Mouse (Mus musculus) E14TG2a.4 (cell line): ENCODE results near the gene Kmt2a.
A peak's percentile ranks its signal among the peaks of the same experiment; 100 is the strongest.

Source experiments
- H3K27me3 ChIP-seq: 2 replicates; pipeline ENCODE4 v1.6.1; 2014; ENCODE audit warnings: low read length, control low read depth; ENCODE audit not compliant: insufficient read depth
- H3K36me3 ChIP-seq: 2 replicates; pipeline ENCODE4 v1.6.1; 2014; ENCODE audit warnings: low read length, control low read depth; ENCODE audit not compliant: insufficient read depth
- H3K4me1 ChIP-seq: replicated peaks from 2 replicates; pipeline ENCODE4 v1.6.1; 2014; ENCODE audit warnings: low read depth, low read length, control low read depth
- H3K4me3 ChIP-seq: replicated peaks from 2 replicates; pipeline ENCODE4 v1.5.1; 2014; ENCODE audit warnings: mild to moderate bottlenecking, low read length
- H3K9me3 ChIP-seq: 2 replicates; pipeline ENCODE4 v1.6.1; 2014; ENCODE audit warnings: low read length, control low read depth
- CTCF ChIP-seq: conservative IDR thresholded peaks from 2 replicates; pipeline ENCODE4 v1.5.1; 2014; ENCODE audit warnings: low read length
- NANOG ChIP-seq: IDR thresholded peaks from 2 replicates; pipeline ENCODE4 v1.6.1; 2014; ENCODE audit warnings: borderline replicate concordance, low read length, mixed read lengths
- POU5F1 ChIP-seq: IDR thresholded peaks from 2 replicates; pipeline ENCODE4 v1.6.1; 2014; ENCODE audit warnings: low read length, borderline replicate concordance

Gene Kmt2a

GRCm38 (mm10) chr9:44857405-44857992, 23.6 kb downstream of the Kmt2a start:
- no peaks in the 10 kb centered on the region for H3K27me3 ChIP-seq
- H3K9me3 ChIP-seq, result peaks cover 24% of the 10 kb centered on the region
- H3K4me3 ChIP-seq, result no peak overlapping the region
- TF ChIP-seq POU5F1, result no peak
- TF ChIP-seq CTCF, result no peak
- no peak for TF ChIP-seq NANOG
- peaks cover 12% of the 10 kb centered on the region for H3K4me1 ChIP-seq
- peaks cover 48% of the 10 kb centered on the region for H3K36me3 ChIP-seq

- no peaks in the 10 kb centered on the region for H3K27me3 ChIP-seq
- peaks cover under 1% of the 10 kb centered on the region; the same call in 1 of the 2 replicates for H3K9me3 ChIP-seq
- no peak overlapping the region for H3K4me3 ChIP-seq
- peaks cover 26% of the 10 kb centered on the region for H3K4me1 ChIP-seq
- TF ChIP-seq CTCF (no peak), NANOG (no peak), POU5F1 (no peak)
- peaks cover 41% of the 10 kb centered on the region for H3K36me3 ChIP-seq
Measured at GRCm38 (mm10) chr9:44855153-44855552, 25.9 kb downstream of the Kmt2a start.

- peaks cover 89% of the 10 kb centered on the region for H3K36me3 ChIP-seq
- no peak for TF ChIP-seq NANOG
- no peak for TF ChIP-seq POU5F1
- no peak for TF ChIP-seq CTCF
- no peaks in the 10 kb centered on the region for H3K27me3 ChIP-seq
- H3K4me1 ChIP-seq, result peaks cover 46% of the 10 kb centered on the region
- H3K9me3 ChIP-seq, result no peaks in the 10 kb centered on the region
- H3K4me3 ChIP-seq, result no peak overlapping the region
Measured at GRCm38 (mm10) chr9:44847446-44847845, 33.6 kb downstream of the Kmt2a start.

GRCm38 (mm10) chr9:44841241-44841640, 39.9 kb downstream of the Kmt2a start:
- Histone ChIP-seq H3K4me1 (peaks cover 21% of the 10 kb centered on the region), H3K36me3 (peaks cover 90% of the 10 kb centered on the region), H3K27me3 (no peaks in the 10 kb centered on the region), H3K4me3 (no peak overlapping the region), H3K9me3 (no peaks in the 10 kb centered on the region)
- TF ChIP-seq POU5F1 (no peak), CTCF (peak; percentile 93)

- H3K4me3 ChIP-seq, result no peak overlapping the region
- H3K36me3 ChIP-seq, result peaks cover 88% of the 10 kb centered on the region
- H3K9me3 ChIP-seq, result no peaks in the 10 kb centered on the region
- H3K27me3 ChIP-seq, result no peaks in the 10 kb centered on the region
- TF ChIP-seq POU5F1 (no peak), CTCF (peak; percentile 72)
- H3K4me1 ChIP-seq, result 0 out of 2 replicates have a peak, but pooled peaks cover 2% of the 10 kb centered on the region
Measured at GRCm38 (mm10) chr9:44836439-44836838, 44.7 kb downstream of the Kmt2a start.

- Histone ChIP-seq H3K4me1 (no peaks in the 10 kb centered on the region; the same call in 1 of the 2 replicates), H3K4me3 (no peak overlapping the region), H3K27me3 (no peaks in the 10 kb centered on the region), H3K36me3 (peaks cover 85% of the 10 kb centered on the region), H3K9me3 (no peaks in the 10 kb centered on the region)
- TF ChIP-seq CTCF, result no peak
- TF ChIP-seq POU5F1, result no peak
- no peak for TF ChIP-seq NANOG
Measured at GRCm38 (mm10) chr9:44832356-44832755, 48.7 kb downstream of the Kmt2a start.

GRCm38 (mm10) chr9:44830506-44830905, 50.6 kb downstream of the Kmt2a start:
- no peak overlapping the region for H3K4me3 ChIP-seq
- TF ChIP-seq POU5F1 (no peak), CTCF (no peak), NANOG (no peak)

GRCm38 (mm10) chr9:44828944-44829343, 52.2 kb downstream of the Kmt2a start:
- H3K27me3 ChIP-seq, result no peaks in the 10 kb centered on the region
- H3K36me3 ChIP-seq, result peaks cover 88% of the 10 kb centered on the region
- no peak overlapping the region for H3K4me3 ChIP-seq
- no peaks in the 10 kb centered on the region; the same call in 1 of the 2 replicates for H3K4me1 ChIP-seq
- TF ChIP-seq NANOG (no peak), CTCF (no peak), POU5F1 (no peak)
- H3K9me3 ChIP-seq, result no peaks in the 10 kb centered on the region

More at GRCm38 (mm10) chr9:44830506-44830905, 50.6 kb downstream of the Kmt2a start:
- Histone ChIP-seq H3K27me3 (no peaks in the 10 kb centered on the region), H3K9me3 (no peaks in the 10 kb centered on the region), H3K36me3 (peaks cover 88% of the 10 kb centered on the region), H3K4me1 (no peaks in the 10 kb centered on the region; the same call in 1 of the 2 replicates)

- H3K36me3 ChIP-seq, result peaks cover 91% of the 10 kb centered on the region
- no peak overlapping the region for H3K4me3 ChIP-seq
- no peaks in the 10 kb centered on the region; the same call in 1 of the 2 replicates for H3K4me1 ChIP-seq
- no peaks in the 10 kb centered on the region for H3K9me3 ChIP-seq
- no peaks in the 10 kb centered on the region for H3K27me3 ChIP-seq
- TF ChIP-seq POU5F1 (no peak), NANOG (no peak), CTCF (no peak)
Measured at GRCm38 (mm10) chr9:44826660-44827059, 54.4 kb downstream of the Kmt2a start.
